Mouse (Mus musculus) forebrain, embryonic 13.5 days (tissue): Measurements from ENCODE around the gene Olfr1394. TPM values are rescaled to one million over a fixed set of nuclear protein-coding genes. Genes with fewer than 3 reads are reported as not detected.
"Not testable (repeated sequence)": the region's sequence is repeated elsewhere in the genome, so short reads cannot be mapped to it uniquely, and the experiment has no call there.

Source experiments
- ATAC-seq: fragments of 200-750 bp; cut with Nextera tagmentation; 2 replicates; pipeline ENCODE4 v1.8.0; 2017
- H3K27ac ChIP-seq: fragments of 300-500 bp; sonication (generic); 2 replicates; pipeline ENCODE4 v1.5.1; 2015; ENCODE audit warnings: inconsistent platforms, mild to moderate bottlenecking, moderate library complexity
- H3K27me3 ChIP-seq: fragments of 300-500 bp; sonication (generic); 2 replicates; pipeline ENCODE4 v1.6.1; 2015; ENCODE audit warnings: mild to moderate bottlenecking, inconsistent platforms
- H3K36me3 ChIP-seq: fragments of 300-500 bp; sonication (generic); 2 replicates; pipeline ENCODE4 v1.6.1; 2015; ENCODE audit warnings: mild to moderate bottlenecking, inconsistent platforms; ENCODE audit not compliant: poor library complexity, severe bottlenecking
- H3K4me1 ChIP-seq: fragments of 300-500 bp; sonication (generic); 2 replicates; pipeline ENCODE4 v1.6.1; 2015; ENCODE audit warnings: inconsistent platforms
- H3K4me2 ChIP-seq: fragments of 300-500 bp; sonication (generic); 2 replicates; pipeline ENCODE4 v1.6.1; 2015; ENCODE audit warnings: inconsistent platforms, mild to moderate bottlenecking, moderate library complexity
- H3K4me3 ChIP-seq: fragments of 300-500 bp; sonication (generic); 2 replicates; pipeline ENCODE4 v1.5.1; 2015; ENCODE audit warnings: mild to moderate bottlenecking, inconsistent platforms
- H3K9ac ChIP-seq: fragments of 300-500 bp; sonication (generic); 2 replicates; pipeline ENCODE4 v1.6.1; 2015; ENCODE audit warnings: mild to moderate bottlenecking, inconsistent platforms
- H3K9me3 ChIP-seq: fragments of 300-500 bp; sonication (generic); replicated peaks from 2 replicates; pipeline ENCODE4 v1.6.1; 2016; ENCODE audit warnings: inconsistent platforms
- WGBS: fragments of 180-500 bp; shearing (Covaris S2); methylation state at CpG from one replicate; pipeline ENCODE4 v1.1.7; 2015; 5-methylcytosine and 5-hydroxymethylcytosine counted together
- polyA plus RNA-seq: library from polyadenylated mRNA; unstranded; fragments of >200 nt; fragmentation: Nextera tagmentation; extraction: Ambion mirVana; gene quantifications from 2 replicates; pipeline ENCODE4 v1.2.1, GENCODE M21; 2015

Olfr1394 gene
- polyA plus RNA-seq, 1 experiment from 2014 or later = not detected

- H3K27ac ChIP-seq = no peak overlapping the region
- H3K4me2 ChIP-seq = no peak overlapping the region
- H3K4me3 ChIP-seq = no peak overlapping the region
- H3K9me3 ChIP-seq = no peaks in the 10 kb centered on the region
- no peaks in the 10 kb centered on the region for H3K4me1 ChIP-seq
- H3K27me3 ChIP-seq = no peaks in the 10 kb centered on the region
- 89% methylated on average over 2 of the region's 2 CpGs for WGBS
- no peak for ATAC-seq
- no peak overlapping the region for H3K9ac ChIP-seq
- no peaks in the 10 kb centered on the region for H3K36me3 ChIP-seq
Measured at GRCm38 (mm10) chr11:49156821-49157814, 2.9 kb downstream of the Olfr1394 start.

GRCm38 (mm10) chr11:49168839-49169611 is 14.8 kb downstream of the Olfr1394 start:
- Histone ChIP-seq H3K27me3 (peaks cover 25% of the 10 kb centered on the region), H3K36me3 (no peaks in the 10 kb centered on the region), H3K27ac (no peak overlapping the region), H3K4me2 (peak overlapping the region; percentile 70), H3K9me3 (peaks cover 7% of the 10 kb centered on the region; the same call in 1 of the 2 replicates), H3K4me3 (peak overlapping the region; percentile 42), H3K4me1 (peaks cover 7% of the 10 kb centered on the region; the same call in 1 of the 2 replicates), H3K9ac (peak overlapping the region; percentile 58)
- peak; percentile 81 for ATAC-seq
- WGBS = 7% methylated on average over 50 of the region's 50 CpGs

GRCm38 (mm10) chr11:49170576-49170975 is 16.4 kb downstream of the Olfr1394 start:
- Histone ChIP-seq H3K9ac (no peak overlapping the region), H3K4me2 (no peak overlapping the region), H3K36me3 (no peaks in the 10 kb centered on the region), H3K27me3 (peaks cover 25% of the 10 kb centered on the region), H3K4me1 (peaks cover 7% of the 10 kb centered on the region; the same call in 1 of the 2 replicates), H3K27ac (no peak overlapping the region), H3K9me3 (peaks cover 7% of the 10 kb centered on the region; the same call in 1 of the 2 replicates), H3K4me3 (no peak overlapping the region)
- ATAC-seq = no peak
- WGBS = 88% methylated on average over 4 of the region's 4 CpGs

GRCm38 (mm10) chr11:49175345-49175744 is 21.2 kb downstream of the Olfr1394 start:
- H3K4me3 ChIP-seq = no peak overlapping the region
- no peaks in the 10 kb centered on the region for H3K4me1 ChIP-seq
- no peak overlapping the region for H3K27ac ChIP-seq
- 92% methylated on average over 8 of the region's 8 CpGs for WGBS
- H3K36me3 ChIP-seq = no peaks in the 10 kb centered on the region
- H3K27me3 ChIP-seq = 0 out of 2 replicates have a peak, but pooled peaks cover 4% of the 10 kb centered on the region
- ATAC-seq = no peak
- no peaks in the 10 kb centered on the region for H3K9me3 ChIP-seq
- H3K4me2 ChIP-seq = no peak overlapping the region
- no peak overlapping the region for H3K9ac ChIP-seq

- not testable (repeated sequence) for H3K4me1 ChIP-seq, H3K36me3 ChIP-seq, H3K27me3 ChIP-seq, H3K4me2 ChIP-seq, ATAC-seq, H3K27ac ChIP-seq, H3K9ac ChIP-seq, H3K9me3 ChIP-seq, H3K4me3 ChIP-seq
- 87% methylated on average over 4 of the region's 4 CpGs for WGBS
Measured at GRCm38 (mm10) chr11:49176047-49176779, 22.0 kb downstream of the Olfr1394 start.

- 62% methylated on average over 1 of the region's 1 CpGs for WGBS
- H3K27me3 ChIP-seq = no peaks in the 10 kb centered on the region
- ATAC-seq = no peak
- no peak overlapping the region for H3K4me2 ChIP-seq
- no peak overlapping the region for H3K4me3 ChIP-seq
- no peaks in the 10 kb centered on the region for H3K4me1 ChIP-seq
- H3K36me3 ChIP-seq = no peaks in the 10 kb centered on the region
- H3K9ac ChIP-seq = no peak overlapping the region
- H3K9me3 ChIP-seq = no peaks in the 10 kb centered on the region
- no peak overlapping the region for H3K27ac ChIP-seq
Measured at GRCm38 (mm10) chr11:49183172-49183571, 29.0 kb downstream of the Olfr1394 start.

- H3K4me3 ChIP-seq = no peak overlapping the region
- no peak for ATAC-seq
- no peak overlapping the region for H3K27ac ChIP-seq
- no peaks in the 10 kb centered on the region for H3K36me3 ChIP-seq
- no peaks in the 10 kb centered on the region for H3K9me3 ChIP-seq
- no peak overlapping the region for H3K4me2 ChIP-seq
- H3K4me1 ChIP-seq = no peaks in the 10 kb centered on the region
- H3K9ac ChIP-seq = no peak overlapping the region
- WGBS = 79% methylated on average over 6 of the region's 6 CpGs
- no peaks in the 10 kb centered on the region for H3K27me3 ChIP-seq
Measured at GRCm38 (mm10) chr11:49186452-49186851, 32.3 kb downstream of the Olfr1394 start.

- Histone ChIP-seq H3K9me3 (no peaks in the 10 kb centered on the region), H3K4me3 (no peak within 1 kb of the TSS), H3K36me3 (no peaks in the 10 kb centered on the region), H3K27ac (no peak within 1 kb of the TSS), H3K27me3 (no peaks in the 10 kb centered on the region), H3K4me2 (no peak within 1 kb of the TSS), H3K4me1 (no peaks in the 10 kb centered on the region), H3K9ac (no peak within 1 kb of the TSS)
- 74% methylated on average over 8 of the region's 8 CpGs for WGBS
- no peak for ATAC-seq
Measured at GRCm38 (mm10) chr11:49186955-49187488, 32.8 kb downstream of the Olfr1394 start, which contains the start of gene Btnl9. Gene Btnl9 (minus strand): TSS chr11:49187159.

GRCm38 (mm10) chr11:49187701-49188100 is 33.5 kb downstream of the Olfr1394 start:
- no peaks in the 10 kb centered on the region for H3K9me3 ChIP-seq
- H3K27ac ChIP-seq = no peak overlapping the region
- H3K36me3 ChIP-seq = no peaks in the 10 kb centered on the region
- H3K4me3 ChIP-seq = no peak overlapping the region
- H3K9ac ChIP-seq = no peak overlapping the region
- ATAC-seq = no peak
- no peaks in the 10 kb centered on the region for H3K4me1 ChIP-seq
- WGBS = 81% methylated on average over 10 of the region's 10 CpGs
- no peak overlapping the region for H3K4me2 ChIP-seq
- H3K27me3 ChIP-seq = no peaks in the 10 kb centered on the region

GRCm38 (mm10) chr11:49189737-49190136 is 35.6 kb downstream of the Olfr1394 start:
- WGBS = 5% methylated on average over 7 of the region's 7 CpGs
- Histone ChIP-seq H3K4me1 (no peaks in the 10 kb centered on the region), H3K9me3 (no peaks in the 10 kb centered on the region), H3K36me3 (no peaks in the 10 kb centered on the region), H3K4me3 (no peak overlapping the region), H3K4me2 (no peak overlapping the region), H3K9ac (no peak overlapping the region), H3K27ac (no peak overlapping the region), H3K27me3 (no peaks in the 10 kb centered on the region)
- ATAC-seq = peak; percentile 24; the same call in 1 of the 2 replicates

- no peak for ATAC-seq
- Histone ChIP-seq H3K9me3 (no peaks in the 10 kb centered on the region), H3K4me1 (no peaks in the 10 kb centered on the region), H3K4me3 (no peak overlapping the region), H3K9ac (no peak overlapping the region), H3K4me2 (no peak overlapping the region), H3K27me3 (no peaks in the 10 kb centered on the region), H3K36me3 (no peaks in the 10 kb centered on the region), H3K27ac (no peak overlapping the region)
- 61% methylated on average over 2 of the region's 2 CpGs for WGBS
Measured at GRCm38 (mm10) chr11:49191083-49191482, 36.9 kb downstream of the Olfr1394 start.
